Comparison of ENCODE assay signal across 14 mouse cellular contexts in the genomic region with DNA sequence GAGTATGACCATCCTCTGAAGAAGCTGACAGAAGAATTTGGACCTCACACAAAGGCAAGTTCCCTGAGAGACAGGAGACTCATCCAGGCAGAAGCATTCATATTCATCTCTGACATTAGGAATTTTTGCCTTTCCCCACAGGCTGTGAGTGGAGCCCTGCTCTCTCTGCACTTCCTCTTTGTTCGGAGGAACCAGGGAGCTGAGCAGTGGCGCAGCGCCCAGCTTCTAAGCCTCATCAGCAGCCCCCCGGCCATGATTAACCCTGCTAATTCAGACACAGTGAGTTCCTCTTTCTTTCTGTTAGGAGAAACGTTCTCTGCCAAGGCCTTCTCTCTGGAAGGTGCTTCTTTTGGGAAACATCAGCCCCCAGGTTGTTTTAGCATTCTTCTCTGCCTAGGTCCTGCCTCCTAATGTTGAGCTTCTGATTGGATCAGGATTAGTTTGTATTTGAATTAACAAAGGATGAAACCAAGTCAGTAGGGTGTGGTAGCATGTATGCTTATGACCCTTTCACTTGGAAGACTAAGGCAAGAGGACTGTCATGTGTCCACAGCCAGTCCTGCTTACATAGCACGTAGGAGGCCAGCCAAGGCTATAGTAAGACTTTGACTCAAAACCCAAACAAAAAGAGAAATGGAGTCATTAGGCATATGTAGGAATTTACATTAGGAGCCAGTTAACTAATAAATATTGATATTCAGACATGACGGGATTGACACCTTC. TPM values are rescaled to one million over a fixed set of nuclear protein-coding genes. Genes with fewer than 3 reads are reported as not detected.
DNase-seq lines count a peak whose midpoint lies in the region.
"Had no signal": no experiment of that assay in that cellular context is flagged by ENCODE, and none has a peak within 500 bp of the region (broad histone marks: within the 10 kb centered on the region; RNA-seq: fewer than 3 reads in every experiment).

No protein-coding gene starts in this region.

- no peak overlapping the region for H3K27ac ChIP-seq in heart, embryonic 10.5 days
- H3K27ac ChIP-seq: embryonic facial prominence, embryonic 12.5 days; liver, embryonic 15.5 days had no signal

- H3K4me1 ChIP-seq in heart, embryonic 10.5 days, result no peaks in the 10 kb centered on the region
- H3K4me1 ChIP-seq: embryonic facial prominence, embryonic 12.5 days had no signal

- no peaks in the 10 kb centered on the region for H3K27me3 ChIP-seq in heart, embryonic 10.5 days (ENCODE audit: insufficient read depth, poor library complexity, severe bottlenecking)
- H3K27me3 ChIP-seq: embryonic facial prominence, embryonic 12.5 days; liver, embryonic 15.5 days had no signal

- WGBS in heart, embryonic 10.5 days, result 69% methylated on average over 7 of the region's 7 CpGs

- peak; percentile 19 for DNase-seq in heart, adult 8-10 months (ENCODE audit: low spot score)
- no peak for DNase-seq in heart, embryonic 10.5 days (ENCODE audit: low spot score)
- peak; percentile 21 for DNase-seq in lung, postnatal 36 days
- DNase-seq in lung, postnatal 10 days, result no peak
- peak; percentile 19 for DNase-seq in gastrocnemius, postnatal 25 days
- DNase-seq in skeletal muscle tissue, adult 2 months (ENCODE audit: low read depth, low spot score), result peak; percentile 5
- no peak for DNase-seq in frontal cortex, postnatal 36 days (ENCODE audit: low spot score in 2 of 2)
- DNase-seq: thymus, postnatal 25 days had no signal

- H3K9me3 ChIP-seq in heart, embryonic 10.5 days, result no peaks in the 10 kb centered on the region
- H3K9me3 ChIP-seq: embryonic facial prominence, embryonic 12.5 days; liver, embryonic 15.5 days had no signal

- no peaks in the 10 kb centered on the region for H3K36me3 ChIP-seq in heart, embryonic 10.5 days
- H3K36me3 ChIP-seq: embryonic facial prominence, embryonic 12.5 days; liver, embryonic 15.5 days had no signal

- no peak overlapping the region for H3K4me3 ChIP-seq in heart, embryonic 10.5 days
- H3K4me3 ChIP-seq: embryonic facial prominence, embryonic 12.5 days; liver, embryonic 15.5 days had no signal

RNA-seq across cellular contexts. Expression of a gene that starts 9.1 kb away (rescaled TPM):
- 1 to 10 TPM; 2.6 to 5.4 (median 3.1) TPM for total RNA-seq in heart, adult 8-10 months (2022)
- 1.00 and 2.2 TPM in 2 replicates for polyA plus RNA-seq in heart, embryonic 10.5 days (2016; fragmentation: Nextera tagmentation; extraction: Ambion mirVana)
- total RNA-seq in gastrocnemius, postnatal 25 days (2021), result 1 to 10 TPM; 1.2 to 1.3 TPM

RNA-seq across cellular contexts. Expression of a gene that starts 14.4 kb away (rescaled TPM):
- total RNA-seq in heart, adult 8-10 months (2022), result not detected
- not detected in 2 replicates for polyA plus RNA-seq in heart, embryonic 10.5 days (2016; fragmentation: Nextera tagmentation; extraction: Ambion mirVana)
- total RNA-seq in gastrocnemius, postnatal 25 days (2021), result not detected
- total RNA-seq: layer of hippocampus, postnatal 14 days had no signal
- polyA plus RNA-seq: activated CD4-positive, CD25-positive, alpha-beta regulatory T cell, adult 4 months; embryonic facial prominence, embryonic 12.5 days; frontal cortex, adult 2 months; liver, embryonic 15.5 days; spleen, adult 2 months had no signal

RNA-seq across cellular contexts. Expression of a gene that starts 32.4 kb away (rescaled TPM):
- total RNA-seq in heart, adult 8-10 months (2022), result under 1 TPM in 2 of 4 experiments, not detected in 2; 0.37 to 0.54 TPM
- polyA plus RNA-seq in heart, embryonic 10.5 days (2016; fragmentation: Nextera tagmentation; extraction: Ambion mirVana), result 3.9 and 21.8 TPM in 2 replicates
- total RNA-seq in gastrocnemius, postnatal 25 days (2021), result not detected
- total RNA-seq: layer of hippocampus, postnatal 14 days had no signal
- polyA plus RNA-seq: activated CD4-positive, CD25-positive, alpha-beta regulatory T cell, adult 4 months; embryonic facial prominence, embryonic 12.5 days; liver, embryonic 15.5 days; spleen, adult 2 months had no signal

RNA-seq across cellular contexts. Expression of a gene that starts 40.1 kb away (rescaled TPM):
- total RNA-seq in heart, adult 8-10 months (2022), result 1 to 10 TPM in 3 of 4 experiments, under 1 TPM in 1; 0.79 to 2.5 (median 1.2) TPM
- 3.8 and 4.4 TPM in 2 replicates for polyA plus RNA-seq in heart, embryonic 10.5 days (2016; fragmentation: Nextera tagmentation; extraction: Ambion mirVana)
- under 1 TPM; 0.54 to 0.64 TPM for total RNA-seq in gastrocnemius, postnatal 25 days (2021)

Comparison
In these comparisons a context has a peak if more than half of its experiments do, and no peak if none do; other contexts are left out.
1. DNase-seq: peak in heart, adult 8-10 months (single experiment), lung, postnatal 36 days (single experiment), gastrocnemius, postnatal 25 days (single experiment) and skeletal muscle tissue, adult 2 months (single experiment); none in heart, embryonic 10.5 days (single experiment), lung, postnatal 10 days (single experiment) and frontal cortex, postnatal 36 days (0 of 2).